Mouse (Mus musculus) brain, adult 2 months (tissue): ENCODE measurements around the gene Etfa.

ENCODE experiments used
- DNase-seq: peaks from one replicate; pipeline ENCODE4 v3.0.0; 2011; ENCODE audit warnings: low read depth, low spot score

The Etfa gene

GRCm38 (mm10) chr9:55512027-55512543 is at the start of gene Etfa:
Gene Etfa, minus strand, starts transcription at chr9:55512243.
- DNase-seq: peak; percentile 97

- DNase-seq: no peak
Measured at GRCm38 (mm10) chr9:55560960-55561359, 48.9 kb upstream of the Etfa start.

GRCm38 (mm10) chr9:55554986-55555385 is 42.9 kb upstream of the Etfa start:
- DNase-seq: no peak

- DNase-seq: no peak
Measured at GRCm38 (mm10) chr9:55549302-55549890, 37.4 kb upstream of the Etfa start.

- no peak for DNase-seq
Measured at GRCm38 (mm10) chr9:55548871-55549270, 36.8 kb upstream of the Etfa start.

- DNase-seq: no peak
Measured at GRCm38 (mm10) chr9:55546176-55547010, 34.4 kb upstream of the Etfa start.

GRCm38 (mm10) chr9:55545556-55546175 is 33.6 kb upstream of the Etfa start:
- DNase-seq: no peak

- DNase-seq: no peak
Measured at GRCm38 (mm10) chr9:55544861-55545555, 33.0 kb upstream of the Etfa start.

- no peak for DNase-seq
Measured at GRCm38 (mm10) chr9:55543703-55544401, 31.8 kb upstream of the Etfa start.

GRCm38 (mm10) chr9:55543336-55543702 is 31.3 kb upstream of the Etfa start:
- no peak for DNase-seq

- no peak for DNase-seq
Measured at GRCm38 (mm10) chr9:55542366-55543325, 30.6 kb upstream of the Etfa start.

GRCm38 (mm10) chr9:55541681-55542365 is 29.8 kb upstream of the Etfa start:
- no peak for DNase-seq

- no peak for DNase-seq
Measured at GRCm38 (mm10) chr9:55540888-55541287, 28.8 kb upstream of the Etfa start.

- DNase-seq: no peak
Measured at GRCm38 (mm10) chr9:55540391-55540770, 28.3 kb upstream of the Etfa start.

GRCm38 (mm10) chr9:55539661-55540390 is 27.8 kb upstream of the Etfa start:
- no peak for DNase-seq

- DNase-seq: no peak
Measured at GRCm38 (mm10) chr9:55539006-55539405, 27.0 kb upstream of the Etfa start.

GRCm38 (mm10) chr9:55538377-55538776 is 26.3 kb upstream of the Etfa start, which contains the start of gene Isl2:
Gene Isl2, plus strand, starts transcription at chr9:55538672.
- DNase-seq: no peak

- DNase-seq: peak; percentile 69
Measured at GRCm38 (mm10) chr9:55535907-55536306, 23.9 kb upstream of the Etfa start.

GRCm38 (mm10) chr9:55525716-55526115 is 13.7 kb upstream of the Etfa start:
- no peak for DNase-seq
